Mouse (Mus musculus): ENCODE measurements at regions not wholly inside any gene's neighbourhood (a gene's known extent, or its start where the extent isn't known, plus 50 kb on each side); places are given as distances from the start of the nearest gene placed in this dataset.
A peak's percentile ranks its signal among the peaks of the same experiment; 100 is the strongest.
"Not testable (repeated sequence)": the region's sequence is repeated elsewhere in the genome, so short reads cannot be mapped to it uniquely, and the experiment has no call there.

GRCm38 (mm10) chr5:40441239-40441638 lies 686.0 kb upstream of the Hs3st1 start:
- Histone ChIP-seq H3K4me2 (ENCODE audit: low read depth, low read length) (no peak overlapping the region), H3K9ac (replicated peaks; ENCODE audit: low read depth, low read length) (no peak overlapping the region), H3K27ac (ENCODE audit: low read depth, low read length) (no peak overlapping the region), H3K36me3 (ENCODE audit: control insufficient read depth, insufficient read depth, low read length) (no peaks in the 10 kb centered on the region), H3K4me3 (ENCODE audit: low read depth, low read length) (no peak overlapping the region), H3K27me3 (ENCODE audit: control insufficient read depth, insufficient read depth, low read length) (no peaks in the 10 kb centered on the region), H3K4me1 (ENCODE audit: control insufficient read depth, insufficient read depth, low read length) (no peaks in the 10 kb centered on the region), H3K9me3 (ENCODE audit: control insufficient read depth, low read length) (no peaks in the 10 kb centered on the region)
- 71% methylated on average over 7 of the region's 7 CpGs for WGBS
- ATAC-seq (ENCODE audit: low read depth): no peak

- Histone ChIP-seq H3K27ac (ENCODE audit: low read depth, low read length) (no peak overlapping the region), H3K27me3 (ENCODE audit: control insufficient read depth, insufficient read depth, low read length) (no peaks in the 10 kb centered on the region), H3K4me1 (ENCODE audit: control insufficient read depth, insufficient read depth, low read length) (no peaks in the 10 kb centered on the region), H3K4me3 (ENCODE audit: low read depth, low read length) (no peak overlapping the region), H3K36me3 (ENCODE audit: control insufficient read depth, insufficient read depth, low read length) (no peaks in the 10 kb centered on the region), H3K4me2 (ENCODE audit: low read depth, low read length) (no peak overlapping the region), H3K9me3 (ENCODE audit: control insufficient read depth, low read length) (no peaks in the 10 kb centered on the region), H3K9ac (replicated peaks; ENCODE audit: low read depth, low read length) (no peak overlapping the region)
- ATAC-seq (ENCODE audit: low read depth): no peak
These were observed 647.4 kb upstream of the Hs3st1 start for GRCm38 (mm10) chr5:40402721-40403120.

GRCm38 (mm10) chr5:40394798-40395197 lies 639.5 kb upstream of the Hs3st1 start:
- 74% methylated on average over 3 of the region's 3 CpGs for WGBS
- no peaks in the 10 kb centered on the region for H3K27me3 ChIP-seq (ENCODE audit: control insufficient read depth, insufficient read depth, low read length)
- H3K27ac ChIP-seq (ENCODE audit: low read depth, low read length): no peak overlapping the region
- H3K36me3 ChIP-seq (ENCODE audit: control insufficient read depth, insufficient read depth, low read length): no peaks in the 10 kb centered on the region
- H3K4me1 ChIP-seq (ENCODE audit: control insufficient read depth, insufficient read depth, low read length): no peaks in the 10 kb centered on the region
- ATAC-seq (ENCODE audit: low read depth): no peak
- H3K4me2 ChIP-seq (ENCODE audit: low read depth, low read length): no peak overlapping the region
- H3K9ac ChIP-seq (replicated peaks; ENCODE audit: low read depth, low read length): no peak overlapping the region
- no peak overlapping the region for H3K4me3 ChIP-seq (ENCODE audit: low read depth, low read length)
- H3K9me3 ChIP-seq (ENCODE audit: control insufficient read depth, low read length): no peaks in the 10 kb centered on the region

GRCm38 (mm10) chr5:40389591-40389990 lies 634.3 kb upstream of the Hs3st1 start:
- H3K4me1 ChIP-seq (ENCODE audit: control insufficient read depth, insufficient read depth, low read length): no peaks in the 10 kb centered on the region
- no peak for ATAC-seq (ENCODE audit: low read depth)
- no peaks in the 10 kb centered on the region for H3K27me3 ChIP-seq (ENCODE audit: control insufficient read depth, insufficient read depth, low read length)
- H3K4me3 ChIP-seq (ENCODE audit: low read depth, low read length): no peak overlapping the region
- H3K36me3 ChIP-seq (ENCODE audit: control insufficient read depth, insufficient read depth, low read length): no peaks in the 10 kb centered on the region
- H3K4me2 ChIP-seq (ENCODE audit: low read depth, low read length): no peak overlapping the region
- H3K27ac ChIP-seq (ENCODE audit: low read depth, low read length): no peak overlapping the region
- no peak overlapping the region for H3K9ac ChIP-seq (replicated peaks; ENCODE audit: low read depth, low read length)
- H3K9me3 ChIP-seq (ENCODE audit: control insufficient read depth, low read length): no peaks in the 10 kb centered on the region

- no peak for ATAC-seq (ENCODE audit: low read depth)
- H3K9me3 ChIP-seq (ENCODE audit: control insufficient read depth, low read length): no peaks in the 10 kb centered on the region
- no peak overlapping the region for H3K4me2 ChIP-seq (ENCODE audit: low read depth, low read length)
- H3K4me3 ChIP-seq (ENCODE audit: low read depth, low read length): no peak overlapping the region
- 96% methylated on average over 1 of the region's 1 CpGs for WGBS
- no peak overlapping the region for H3K27ac ChIP-seq (ENCODE audit: low read depth, low read length)
- no peak overlapping the region for H3K9ac ChIP-seq (replicated peaks; ENCODE audit: low read depth, low read length)
- H3K4me1 ChIP-seq (ENCODE audit: control insufficient read depth, insufficient read depth, low read length): no peaks in the 10 kb centered on the region
- H3K27me3 ChIP-seq (ENCODE audit: control insufficient read depth, insufficient read depth, low read length): no peaks in the 10 kb centered on the region
- H3K36me3 ChIP-seq (ENCODE audit: control insufficient read depth, insufficient read depth, low read length): no peaks in the 10 kb centered on the region
These were observed 611.7 kb upstream of the Hs3st1 start for GRCm38 (mm10) chr5:40366956-40367355.

GRCm38 (mm10) chr5:40331237-40331636 lies 576.0 kb upstream of the Hs3st1 start:
- H3K4me1 ChIP-seq (ENCODE audit: control insufficient read depth, insufficient read depth, low read length): no peaks in the 10 kb centered on the region
- H3K27me3 ChIP-seq (ENCODE audit: control insufficient read depth, insufficient read depth, low read length): no peaks in the 10 kb centered on the region
- no peaks in the 10 kb centered on the region for H3K36me3 ChIP-seq (ENCODE audit: control insufficient read depth, insufficient read depth, low read length)
- no peak overlapping the region for H3K4me3 ChIP-seq (ENCODE audit: low read depth, low read length)
- ATAC-seq (ENCODE audit: low read depth): peak; percentile 49; the same call in 1 of the 2 replicates
- H3K9ac ChIP-seq (replicated peaks; ENCODE audit: low read depth, low read length): no peak overlapping the region
- 73% methylated on average over 1 of the region's 1 CpGs for WGBS
- H3K27ac ChIP-seq (ENCODE audit: low read depth, low read length): no peak overlapping the region
- H3K9me3 ChIP-seq (ENCODE audit: control insufficient read depth, low read length): no peaks in the 10 kb centered on the region
- H3K4me2 ChIP-seq (ENCODE audit: low read depth, low read length): no peak overlapping the region

GRCm38 (mm10) chr5:40308510-40308909 lies 553.2 kb upstream of the Hs3st1 start:
- no peak for ATAC-seq (ENCODE audit: low read depth)
- Histone ChIP-seq H3K4me1 (ENCODE audit: control insufficient read depth, insufficient read depth, low read length) (no peaks in the 10 kb centered on the region), H3K27me3 (ENCODE audit: control insufficient read depth, insufficient read depth, low read length) (no peaks in the 10 kb centered on the region), H3K9me3 (ENCODE audit: control insufficient read depth, low read length) (no peaks in the 10 kb centered on the region), H3K4me3 (ENCODE audit: low read depth, low read length) (no peak overlapping the region), H3K27ac (ENCODE audit: low read depth, low read length) (no peak overlapping the region), H3K9ac (replicated peaks; ENCODE audit: low read depth, low read length) (no peak overlapping the region), H3K4me2 (ENCODE audit: low read depth, low read length) (no peak overlapping the region), H3K36me3 (ENCODE audit: control insufficient read depth, insufficient read depth, low read length) (no peaks in the 10 kb centered on the region)
- 61% methylated on average over 5 of the region's 5 CpGs for WGBS

GRCm38 (mm10) chr5:40304777-40305176 lies 549.5 kb upstream of the Hs3st1 start:
- not testable (repeated sequence) for H3K4me1 ChIP-seq (ENCODE audit: control insufficient read depth, insufficient read depth, low read length); H3K27ac ChIP-seq (ENCODE audit: low read depth, low read length); H3K36me3 ChIP-seq (ENCODE audit: control insufficient read depth, insufficient read depth, low read length); H3K9ac ChIP-seq (replicated peaks; ENCODE audit: low read depth, low read length); H3K27me3 ChIP-seq (ENCODE audit: control insufficient read depth, insufficient read depth, low read length); H3K4me3 ChIP-seq (ENCODE audit: low read depth, low read length); H3K4me2 ChIP-seq (ENCODE audit: low read depth, low read length); ATAC-seq (ENCODE audit: low read depth); H3K9me3 ChIP-seq (ENCODE audit: control insufficient read depth, low read length)
- WGBS: 90% methylated on average over 2 of the region's 2 CpGs

GRCm38 (mm10) chr5:40294868-40295693 lies 539.8 kb upstream of the Hs3st1 start:
- H3K36me3 ChIP-seq (ENCODE audit: control insufficient read depth, insufficient read depth, low read length): no peaks in the 10 kb centered on the region
- 74% methylated on average over 3 of the region's 3 CpGs for WGBS
- H3K4me2 ChIP-seq (ENCODE audit: low read depth, low read length): no peak overlapping the region
- H3K9me3 ChIP-seq (ENCODE audit: control insufficient read depth, low read length): no peaks in the 10 kb centered on the region
- no peak overlapping the region for H3K9ac ChIP-seq (replicated peaks; ENCODE audit: low read depth, low read length)
- no peaks in the 10 kb centered on the region for H3K27me3 ChIP-seq (ENCODE audit: control insufficient read depth, insufficient read depth, low read length)
- peak; percentile 46; the same call in 1 of the 2 replicates for ATAC-seq (ENCODE audit: low read depth)
- no peak overlapping the region for H3K4me3 ChIP-seq (ENCODE audit: low read depth, low read length)
- no peak overlapping the region for H3K27ac ChIP-seq (ENCODE audit: low read depth, low read length)
- H3K4me1 ChIP-seq (ENCODE audit: control insufficient read depth, insufficient read depth, low read length): no peaks in the 10 kb centered on the region
